Mouse (Mus musculus): Measurements from ENCODE around the gene 9530053A07Rik.

Gene 9530053A07Rik

DNA sequence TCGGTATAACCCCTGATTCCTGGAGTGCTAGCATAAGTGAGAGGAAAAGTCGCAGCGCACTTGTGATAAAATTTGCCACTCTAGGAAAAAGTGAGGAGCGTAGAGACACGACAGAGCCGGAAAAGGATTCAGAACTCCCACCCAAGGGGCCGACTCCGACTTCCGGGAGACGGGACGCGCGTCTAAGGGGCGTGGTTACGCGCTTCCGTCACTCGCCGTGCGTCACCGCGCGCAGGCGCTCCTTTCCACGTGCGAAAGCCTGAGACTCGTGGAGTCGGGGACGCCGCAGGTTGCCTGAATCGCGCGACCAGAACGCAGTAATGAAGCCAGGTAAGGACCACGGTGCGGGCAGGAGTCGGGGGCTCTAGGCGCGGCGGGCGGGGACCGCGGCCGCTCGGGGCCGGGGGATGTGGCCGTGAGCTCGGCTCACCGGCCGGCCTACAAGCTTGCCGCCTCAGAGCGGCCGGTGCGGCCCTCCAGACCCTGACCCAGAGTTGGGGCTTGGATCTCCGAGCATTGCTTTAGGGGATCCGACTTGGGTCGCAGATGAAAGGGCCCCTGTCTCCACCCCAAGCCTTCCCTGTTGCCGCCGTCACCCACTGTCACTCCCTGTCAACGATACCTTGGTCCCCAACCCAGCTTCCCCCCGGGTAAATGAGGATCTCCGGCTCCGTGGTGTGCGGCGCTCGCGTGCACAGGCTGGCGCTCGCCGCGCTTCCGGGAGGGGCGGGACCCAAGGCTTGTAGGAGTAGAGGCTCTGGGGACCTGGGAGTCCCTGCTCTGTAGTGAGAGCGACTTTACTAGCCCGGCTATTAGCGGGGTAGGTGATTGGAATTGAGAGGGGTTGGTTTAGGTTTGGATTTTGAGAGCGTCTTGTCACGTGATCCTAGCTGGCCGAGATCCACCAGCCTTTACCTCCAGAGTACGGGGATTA lies 40.5 kb downstream of the 9530053A07Rik start, which contains the start of gene Fbl:
Fbl (plus strand) TSS at position 222 of the 934 bp plus-strand sequence.
- DNase-seq (ENCODE audit: extremely low read depth, low read depth, low spot score) = no peak

DNA sequence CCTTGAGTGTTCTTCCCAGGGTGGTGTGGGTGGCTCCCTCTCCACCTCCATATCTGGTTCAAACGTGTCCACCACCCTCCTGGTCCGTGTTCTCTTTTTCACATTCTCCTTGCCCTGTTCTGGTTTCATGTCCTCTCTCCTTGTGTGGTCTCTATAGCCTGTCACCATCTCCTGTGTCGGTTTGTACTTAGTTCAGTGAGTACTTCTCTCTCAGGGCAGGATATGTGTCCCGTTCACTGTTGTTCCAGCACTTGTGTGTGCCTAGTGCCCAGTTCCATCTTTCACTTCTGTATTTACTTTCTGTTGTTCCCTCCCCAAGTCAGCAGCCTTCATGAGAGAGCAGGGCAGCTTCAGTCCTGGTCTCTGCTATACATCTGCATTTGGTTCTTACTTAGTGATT lies 46.1 kb downstream of the 9530053A07Rik start:
- DNase-seq (ENCODE audit: extremely low read depth, low read depth, low spot score) = no peak

DNA sequence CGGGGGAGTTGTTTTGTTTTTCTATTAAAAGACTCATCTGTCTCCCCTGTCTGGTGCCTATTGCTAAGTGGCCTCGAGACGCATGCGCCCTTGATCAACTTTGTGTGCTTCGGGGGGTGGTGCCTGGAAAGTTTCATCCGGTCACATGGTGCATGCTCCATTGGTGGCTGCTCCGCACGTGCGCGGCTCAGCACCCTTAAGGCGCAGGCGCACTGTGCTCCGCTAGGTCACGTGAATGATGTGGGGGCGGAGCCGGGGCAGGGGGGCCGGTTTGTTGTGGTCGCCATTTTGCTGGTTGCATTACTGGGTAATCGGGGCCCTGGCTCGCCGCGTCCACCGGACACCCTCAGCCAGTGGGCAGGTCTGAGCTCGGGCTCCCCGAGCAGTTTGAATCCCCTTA lies 50.0 kb downstream of the 9530053A07Rik start, which contains the start of gene Dyrk1b:
Dyrk1b (plus strand) TSS at position 242 of the 400 bp plus-strand sequence.
- DNase-seq (ENCODE audit: extremely low read depth, low read depth, low spot score) = peak; percentile 72

DNA sequence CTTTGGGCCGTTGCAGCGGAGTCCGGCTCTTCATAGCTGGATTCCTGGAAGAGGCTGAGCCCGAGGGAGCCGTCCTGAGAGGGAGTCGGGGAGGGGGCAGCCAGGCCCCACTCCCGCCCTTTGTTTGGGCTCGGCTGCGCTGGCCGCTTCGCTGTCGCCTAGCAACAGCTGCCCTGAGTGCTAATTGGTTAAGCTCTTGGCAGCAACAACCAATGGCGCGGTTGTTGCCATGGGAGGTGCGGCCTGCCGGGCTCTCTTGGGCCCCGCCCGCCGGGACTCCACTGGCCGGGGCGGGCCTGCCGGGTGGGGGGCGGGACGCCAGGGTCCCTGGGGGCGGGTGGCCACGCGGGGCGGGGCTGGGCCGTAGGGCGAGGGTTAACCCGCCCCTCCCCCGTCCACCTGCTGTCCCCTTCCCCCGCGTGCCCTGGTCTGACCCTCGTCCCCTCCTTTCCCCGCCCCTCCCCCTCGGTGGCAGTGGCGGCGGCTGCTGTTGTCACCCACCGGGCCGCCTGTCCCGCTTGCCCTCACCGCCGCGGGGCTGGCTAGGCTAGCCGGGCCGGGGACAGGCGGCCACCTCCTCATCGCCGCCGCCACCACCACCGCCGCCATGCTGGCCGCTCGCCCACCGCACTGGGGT lies 50.6 kb downstream of the 9530053A07Rik start:
- DNase-seq (ENCODE audit: extremely low read depth, low read depth, low spot score) = peak; percentile 43

DNA sequence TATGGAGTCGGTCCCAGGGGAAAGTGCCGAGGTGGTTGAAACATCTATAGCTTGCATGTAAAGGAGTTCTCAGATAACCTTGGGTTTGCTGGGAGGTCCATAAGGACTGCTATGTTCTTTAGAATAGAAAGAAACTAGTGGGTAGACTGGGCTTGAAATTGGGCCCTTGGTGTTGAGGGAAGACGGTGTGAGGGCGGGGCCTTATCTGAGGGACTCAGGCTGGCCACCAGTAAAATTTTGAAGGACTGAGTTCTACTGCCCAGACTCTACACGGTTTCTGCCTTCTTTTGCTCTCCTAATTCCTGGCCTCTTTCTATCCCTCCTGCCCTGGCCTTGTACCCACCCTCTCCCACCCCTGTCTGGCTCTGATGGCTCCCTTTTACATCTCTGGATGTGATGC lies 51.6 kb downstream of the 9530053A07Rik start:
- DNase-seq (ENCODE audit: extremely low read depth, low read depth, low spot score) = no peak

DNA sequence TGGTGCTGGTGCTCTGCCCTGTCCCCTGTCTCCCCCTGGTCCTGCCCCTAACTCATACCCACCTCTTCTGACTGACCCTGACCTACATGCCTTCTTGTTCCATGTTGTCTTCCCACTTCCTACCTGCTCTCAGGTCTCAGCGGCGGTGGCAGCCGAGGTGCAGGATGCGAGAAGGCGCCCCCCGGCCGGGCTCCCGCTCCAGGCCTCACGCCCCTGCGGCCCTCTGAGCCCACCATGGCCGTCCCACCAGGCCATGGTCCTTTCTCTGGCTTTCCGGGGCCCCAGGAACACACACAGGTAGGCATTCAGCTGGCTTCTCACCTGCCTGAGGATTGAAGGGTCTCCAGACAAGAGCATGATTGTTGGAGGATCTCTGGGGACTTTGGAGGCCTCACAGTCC lies 52.1 kb downstream of the 9530053A07Rik start:
- no peak for DNase-seq (ENCODE audit: extremely low read depth, low read depth, low spot score)

DNA sequence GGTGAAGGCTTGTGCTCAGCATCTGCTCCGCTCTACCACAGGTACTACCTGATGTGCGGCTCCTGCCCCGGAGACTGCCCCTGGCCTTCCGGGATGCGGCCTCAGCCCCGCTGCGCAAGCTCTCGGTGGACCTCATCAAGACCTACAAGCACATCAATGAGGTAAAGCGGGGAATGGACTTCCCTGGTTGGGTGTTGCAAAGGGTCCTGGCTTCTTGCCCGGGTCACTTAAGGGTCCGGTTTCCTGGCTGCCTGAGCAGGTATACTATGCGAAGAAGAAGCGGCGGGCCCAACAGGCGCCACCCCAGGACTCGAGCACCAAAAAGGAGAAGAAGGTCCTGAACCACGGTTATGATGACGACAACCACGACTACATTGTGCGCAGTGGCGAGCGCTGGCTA lies 53.1 kb downstream of the 9530053A07Rik start:
- DNase-seq (ENCODE audit: extremely low read depth, low read depth, low spot score) = no peak

DNA sequence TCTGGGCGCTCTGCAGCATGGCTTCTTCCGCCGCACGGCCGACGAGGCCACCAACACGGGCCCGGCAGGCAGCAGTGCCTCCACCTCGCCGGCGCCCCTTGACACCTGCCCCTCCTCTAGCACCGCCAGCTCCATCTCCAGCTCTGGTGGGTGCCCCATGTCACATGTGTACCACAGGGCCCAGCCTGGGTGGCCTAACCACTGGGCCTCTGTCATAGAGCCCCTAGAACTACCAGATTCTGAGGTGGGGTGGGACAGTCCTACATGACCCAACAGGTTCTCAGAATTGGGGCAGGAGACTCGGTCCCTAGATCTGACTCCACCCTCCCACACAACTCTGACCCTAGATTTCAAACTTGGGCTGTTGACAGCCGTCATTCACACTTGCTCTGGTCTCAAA lies 56.6 kb downstream of the 9530053A07Rik start:
- DNase-seq (ENCODE audit: extremely low read depth, low read depth, low spot score) = no peak

DNA sequence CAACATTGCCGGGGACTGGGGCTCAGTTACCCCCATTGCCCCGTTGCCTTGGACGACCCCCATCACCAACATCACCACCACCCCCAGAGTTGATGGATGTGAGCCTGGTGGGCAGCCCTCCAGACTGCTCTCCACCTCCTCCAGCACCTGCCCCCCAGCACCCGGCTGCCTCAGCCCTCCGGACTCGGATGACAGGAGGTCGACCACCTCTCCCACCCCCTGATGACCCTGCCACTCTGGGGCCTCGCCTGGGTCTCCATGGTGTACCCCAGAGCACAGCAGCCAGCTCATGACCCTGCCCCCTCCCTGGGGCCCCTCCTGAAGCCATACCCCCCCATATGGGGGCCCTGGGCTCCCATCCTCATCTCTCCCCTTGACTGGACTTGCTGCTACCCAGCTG lies 57.4 kb downstream of the 9530053A07Rik start:
- DNase-seq (ENCODE audit: extremely low read depth, low read depth, low spot score) = no peak

DNA sequence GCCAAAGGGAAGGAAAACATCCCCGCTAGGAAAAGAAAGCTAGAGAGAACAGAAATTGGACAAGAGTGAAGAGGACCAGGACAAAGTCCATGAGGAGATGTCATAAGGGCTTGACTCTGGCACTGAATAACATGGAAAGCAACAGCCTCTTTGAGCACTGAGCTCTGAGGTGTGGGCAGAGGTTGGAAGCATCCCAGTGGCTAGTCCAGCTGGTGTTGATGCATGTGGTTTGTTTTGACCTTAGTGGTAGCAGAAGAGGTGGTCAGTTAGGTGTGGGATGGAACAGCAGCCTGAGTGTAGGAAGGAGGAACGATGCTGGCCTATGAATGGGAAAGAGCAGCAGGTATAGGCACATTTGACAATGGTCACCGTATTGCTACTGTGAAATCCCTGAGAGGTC lies 62.2 kb downstream of the 9530053A07Rik start:
- DNase-seq (ENCODE audit: extremely low read depth, low read depth, low spot score) = no peak

DNA sequence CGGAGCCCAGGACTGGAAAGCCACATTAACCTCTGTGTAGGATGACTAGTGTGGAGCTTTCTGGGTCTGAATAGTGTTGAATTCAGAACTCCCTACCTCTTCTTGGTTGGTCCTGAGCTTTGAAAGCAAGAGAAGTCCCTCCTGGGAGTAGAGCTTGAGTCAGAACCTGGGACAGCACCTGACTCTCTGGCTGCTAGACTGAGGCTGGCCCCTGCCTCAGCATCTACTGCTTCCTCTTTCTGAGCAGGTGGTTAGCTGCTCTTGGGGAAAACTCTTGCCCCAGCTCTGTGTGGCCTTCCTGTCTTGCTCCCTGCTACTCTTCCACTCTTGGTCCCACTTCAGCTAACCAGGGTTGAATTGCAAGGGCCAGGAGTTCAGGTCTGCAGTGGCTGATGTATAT lies 62.6 kb downstream of the 9530053A07Rik start:
- DNase-seq (ENCODE audit: extremely low read depth, low read depth, low spot score) = no peak

DNA sequence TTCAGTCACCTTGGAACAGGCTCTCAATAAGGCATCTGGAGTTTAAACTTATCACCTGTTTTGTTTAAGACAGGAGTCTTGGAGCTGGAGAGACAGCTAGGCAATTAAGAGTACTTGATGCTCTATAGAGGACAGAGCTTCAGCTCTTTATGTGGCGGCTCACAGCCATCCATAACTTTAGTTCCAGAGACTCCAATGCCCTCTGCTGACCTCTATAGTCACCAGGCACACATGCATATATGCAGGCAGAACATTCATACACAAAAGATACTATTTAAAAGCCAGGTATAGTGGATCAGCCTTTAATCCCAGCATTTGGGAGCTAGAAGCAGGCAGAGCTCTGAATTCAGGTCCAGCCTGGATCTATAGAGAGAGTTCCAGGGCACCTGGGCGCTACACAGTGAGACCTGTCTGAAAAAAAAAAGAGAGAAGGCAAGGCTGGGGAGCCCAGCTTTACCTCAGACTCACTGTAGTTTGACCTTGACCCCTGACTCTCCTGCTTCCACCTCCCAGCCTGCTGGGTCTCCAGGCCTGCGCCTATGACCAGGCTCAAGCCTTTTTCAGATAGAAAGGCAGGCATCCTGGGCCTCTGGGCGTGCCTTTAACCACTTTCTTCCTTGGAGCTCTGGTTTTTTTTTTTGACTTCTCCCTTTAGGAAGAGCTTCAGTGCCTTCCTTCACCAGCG lies 66.3 kb downstream of the 9530053A07Rik start:
- DNase-seq (ENCODE audit: extremely low read depth, low read depth, low spot score) = no peak

DNA sequence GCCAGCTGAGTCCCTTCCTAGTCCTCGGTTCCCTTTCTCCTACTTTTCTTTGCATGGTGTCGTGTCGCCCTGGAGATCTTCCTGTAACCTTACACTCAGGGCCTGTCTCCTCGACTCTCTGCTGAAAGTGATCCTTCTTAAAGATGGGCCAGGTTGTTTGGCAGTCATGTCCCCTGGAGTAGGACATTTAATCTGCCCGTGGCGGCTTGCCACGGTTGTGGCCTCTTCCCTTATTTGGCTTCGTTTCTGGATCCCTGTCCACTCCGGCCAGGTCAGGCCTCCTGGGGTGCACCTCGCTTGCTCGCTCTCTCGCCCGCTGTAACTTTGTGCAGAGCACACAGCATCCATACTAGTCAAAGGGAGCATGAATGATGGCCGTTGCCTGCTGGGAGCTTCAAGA lies 67.3 kb downstream of the 9530053A07Rik start:
- no peak for DNase-seq (ENCODE audit: extremely low read depth, low read depth, low spot score)

DNA sequence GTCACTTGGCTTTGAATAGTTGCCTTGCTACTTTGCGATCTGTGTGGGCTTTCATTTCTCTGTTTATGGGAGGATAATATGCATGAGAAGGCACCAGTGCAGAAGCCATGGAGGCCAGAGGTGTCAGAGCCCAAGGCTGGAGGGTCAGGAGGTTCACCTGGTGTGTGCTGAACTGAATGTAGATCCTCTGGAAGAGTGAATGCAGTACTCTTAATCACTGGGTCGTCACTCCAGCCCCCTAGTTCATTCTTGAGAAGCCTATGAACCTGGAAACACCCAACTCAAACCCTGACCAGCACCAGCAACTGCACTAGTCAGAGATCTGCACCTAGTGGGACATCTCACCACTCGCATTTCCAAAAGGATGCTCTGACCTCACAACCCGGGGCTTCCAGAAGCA lies 69.8 kb downstream of the 9530053A07Rik start:
- DNase-seq (ENCODE audit: extremely low read depth, low read depth, low spot score) = no peak

DNA sequence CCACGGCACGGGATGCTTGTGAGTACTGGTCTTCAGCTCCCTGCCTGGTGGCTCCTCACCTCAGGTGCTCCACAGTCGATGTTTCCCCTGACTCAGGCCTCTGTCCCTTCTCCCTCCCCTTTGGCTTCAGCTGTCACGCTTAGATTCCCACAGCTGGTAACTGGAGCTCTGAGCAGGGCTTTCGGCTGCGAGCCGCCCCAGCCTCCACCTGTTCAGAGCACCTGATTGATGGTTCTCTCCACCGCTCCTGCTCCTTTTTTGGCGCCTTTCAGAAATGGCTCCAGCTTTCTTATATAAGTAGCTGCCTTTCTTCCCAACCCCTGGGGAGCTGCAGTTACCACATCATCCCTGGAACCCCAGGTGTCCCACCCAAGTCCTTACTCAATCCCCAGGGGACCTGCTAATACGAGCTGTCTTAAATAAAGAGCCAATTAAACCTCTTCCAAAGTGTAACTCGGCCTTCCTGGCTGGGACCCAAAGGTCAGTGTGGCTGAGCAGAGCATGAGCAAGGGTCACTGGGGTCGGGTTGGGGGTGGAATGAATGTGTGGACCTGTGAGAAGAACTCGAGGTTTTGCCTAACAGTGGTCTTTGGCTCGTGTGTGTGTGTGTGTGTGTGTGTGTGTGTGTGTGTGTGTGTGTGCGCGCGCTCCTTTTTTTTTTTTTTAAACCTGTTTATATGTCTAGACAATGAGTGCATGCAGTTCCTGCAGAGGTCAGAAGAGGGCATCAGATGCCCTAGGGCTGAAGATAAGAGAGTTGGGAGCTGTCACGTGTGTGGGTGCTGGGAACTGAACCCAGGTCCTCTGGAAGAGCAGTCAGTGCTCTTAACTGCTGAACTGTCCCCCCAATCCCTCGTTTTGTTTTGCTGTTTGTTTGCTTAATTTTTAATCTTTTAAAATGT lies 74.2 kb downstream of the 9530053A07Rik start:
- no peak for DNase-seq (ENCODE audit: extremely low read depth, low read depth, low spot score)

DNA sequence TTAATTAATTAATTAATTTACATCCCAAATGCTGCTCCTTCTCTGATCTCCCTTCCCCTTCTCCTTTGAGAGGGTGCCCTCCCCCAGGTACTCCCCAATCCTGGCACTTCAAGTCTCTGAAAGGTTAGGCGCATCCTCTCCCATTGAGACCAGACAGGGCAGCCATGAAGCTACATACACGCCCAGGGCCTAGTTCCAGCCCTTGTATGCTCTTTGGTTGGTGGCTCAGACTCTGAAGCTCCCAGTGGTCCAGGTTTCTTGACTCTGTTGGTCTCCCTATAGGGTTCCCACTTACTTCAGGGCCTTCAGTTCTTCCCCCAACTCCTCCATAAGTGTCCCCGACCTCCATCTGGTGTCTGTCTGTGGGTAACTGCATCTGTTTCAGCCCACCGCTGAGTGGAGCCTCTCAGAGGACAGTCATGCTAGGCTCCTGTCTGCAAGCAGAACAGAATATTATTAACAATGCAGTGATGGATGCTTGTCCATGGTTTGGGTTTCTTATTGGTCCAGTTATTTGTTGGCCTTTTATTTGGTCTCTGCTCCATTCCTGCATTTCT lies 76.9 kb downstream of the 9530053A07Rik start:
- DNase-seq (ENCODE audit: extremely low read depth, low read depth, low spot score) = no peak

DNA sequence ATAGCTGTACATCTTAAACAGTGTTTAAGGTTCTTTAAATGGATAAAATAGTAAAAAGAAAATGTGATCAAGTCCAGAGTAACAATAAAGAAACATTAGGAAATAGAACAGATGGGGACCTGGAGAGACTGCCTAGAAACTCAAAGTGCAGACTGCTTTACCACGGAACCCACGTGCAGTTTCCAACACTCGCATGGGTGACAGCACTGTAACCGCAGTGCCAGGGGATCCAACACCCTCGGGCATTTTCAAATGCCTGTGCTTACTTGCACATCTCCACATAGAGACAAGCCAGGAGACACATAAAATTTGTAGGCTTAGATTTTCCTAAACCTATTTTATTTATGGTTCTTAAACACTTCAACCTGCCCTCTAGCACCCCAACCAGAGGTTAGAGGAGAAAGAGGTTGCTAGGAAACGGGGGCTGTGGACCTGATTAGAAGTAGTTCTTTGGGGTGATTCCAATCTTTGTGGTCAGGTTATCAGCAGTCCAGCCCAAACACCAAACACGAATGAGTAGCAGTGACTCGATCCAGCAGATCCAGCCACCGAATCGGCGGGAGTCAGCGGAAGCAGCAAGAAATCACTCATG lies 79.2 kb downstream of the 9530053A07Rik start:
- DNase-seq (ENCODE audit: extremely low read depth, low read depth, low spot score) = no peak

DNA sequence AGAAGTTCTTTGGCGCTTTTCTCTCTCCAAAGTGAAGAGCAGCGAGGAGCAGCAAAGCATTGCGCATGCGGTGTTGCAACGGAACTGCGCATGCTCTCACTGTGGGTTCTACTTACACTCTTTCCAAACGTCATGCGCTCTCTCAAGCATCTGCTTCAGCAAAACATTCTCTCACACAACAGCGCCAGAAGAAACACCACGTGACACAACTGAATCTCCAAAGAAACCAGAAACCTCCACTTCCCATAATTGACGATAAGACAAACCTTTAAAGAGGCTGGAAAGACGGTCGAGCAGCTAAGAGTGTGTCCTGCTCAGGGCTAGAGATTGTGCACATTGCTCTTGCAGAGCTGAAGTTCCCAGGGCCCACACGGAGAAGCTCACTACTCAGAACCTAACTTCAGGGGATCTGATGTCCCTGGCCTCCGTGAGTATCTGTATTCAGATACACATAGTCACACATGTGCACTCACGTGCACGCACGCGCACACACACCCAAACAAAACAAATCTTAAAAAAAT lies 79.8 kb downstream of the 9530053A07Rik start:
- DNase-seq (ENCODE audit: extremely low read depth, low read depth, low spot score) = peak; percentile 16

DNA sequence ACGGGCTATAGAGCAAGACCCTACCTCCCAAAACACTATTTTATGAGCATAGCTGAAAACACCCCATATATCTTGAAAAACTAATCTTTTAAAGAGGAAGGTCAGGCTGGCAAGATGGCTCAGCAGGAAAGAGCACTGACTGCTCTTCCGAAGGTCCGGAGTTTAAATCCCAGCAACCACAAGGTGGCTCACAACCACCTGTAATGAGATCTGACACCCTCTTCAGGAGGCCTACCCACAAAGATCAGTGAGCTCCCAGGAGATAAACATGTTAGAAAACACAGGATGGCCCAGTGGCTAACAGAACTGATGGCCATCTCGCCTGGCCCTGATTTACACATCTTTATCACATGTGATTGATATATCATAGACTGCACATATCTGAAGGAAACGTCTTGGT lies 81.5 kb downstream of the 9530053A07Rik start:
- no peak for DNase-seq (ENCODE audit: extremely low read depth, low read depth, low spot score)

DNA sequence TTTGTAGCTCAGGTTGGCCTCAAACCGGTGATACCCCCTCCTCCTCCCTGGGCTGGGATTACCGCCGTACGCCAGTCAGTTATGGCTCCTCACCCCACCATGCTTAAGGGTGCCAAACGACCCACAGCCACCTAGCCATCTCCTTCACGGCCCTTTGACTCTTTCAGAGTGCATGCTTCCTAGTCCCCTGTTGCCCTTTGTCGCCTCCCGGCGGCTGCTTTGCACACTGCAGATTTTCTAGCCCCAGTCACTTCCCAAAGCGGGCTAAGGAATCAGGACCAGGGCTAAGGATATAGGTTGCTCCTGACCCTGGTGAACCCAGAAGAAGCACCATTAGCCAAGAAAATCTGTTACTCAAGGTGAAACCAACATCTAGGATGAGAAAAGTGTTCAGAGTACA lies 84.9 kb downstream of the 9530053A07Rik start:
- DNase-seq (ENCODE audit: extremely low read depth, low read depth, low spot score) = no peak
